Mouse (Mus musculus): ENCODE results near the gene Lypd6b. TPM values are rescaled to one million over a fixed set of nuclear protein-coding genes. Genes with fewer than 3 reads are reported as not detected.
A peak's percentile ranks its signal among the peaks of the same experiment; 100 is the strongest.

Lypd6b gene
- polyA plus RNA-seq, 1 experiment from 2014 or later, result 1.8 TPM

DNA sequence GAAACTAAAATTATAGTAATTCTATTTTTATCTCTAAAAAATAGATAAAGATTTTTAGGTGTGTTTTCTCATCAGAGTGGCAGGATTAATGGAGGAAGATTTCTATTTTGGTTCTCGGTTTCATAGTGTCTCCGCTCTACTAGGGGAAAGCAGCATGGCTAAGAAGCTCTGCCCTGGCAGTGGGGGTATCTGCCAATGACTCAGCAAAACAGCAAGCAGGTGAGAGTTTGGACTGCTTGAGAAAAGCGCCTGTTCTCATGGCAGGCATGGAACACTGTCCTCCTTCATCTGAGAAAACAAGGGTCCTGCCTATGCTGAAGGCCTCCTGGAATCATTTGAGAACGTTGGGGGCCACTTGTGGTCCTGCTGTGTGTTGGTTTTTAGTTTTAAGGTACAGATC lies 12.3 kb upstream of the Lypd6b start:
- Histone ChIP-seq H3K27ac (no peak overlapping the region), H3K36me3 (peaks cover 31% of the 10 kb centered on the region), H3K4me3 (no peak overlapping the region), H3K4me1 (replicated peaks) (0 out of 2 replicates have a peak, but pooled peaks cover 2% of the 10 kb centered on the region), H3K27me3 (ENCODE audit: insufficient read depth, poor library complexity, severe bottlenecking) (no peaks in the 10 kb centered on the region), H3K9me3 (no peaks in the 10 kb centered on the region)
- WGBS, result 91% methylated on average over 4 of the region's 4 CpGs
- no peak for DNase-seq (ENCODE audit: low spot score)

DNA sequence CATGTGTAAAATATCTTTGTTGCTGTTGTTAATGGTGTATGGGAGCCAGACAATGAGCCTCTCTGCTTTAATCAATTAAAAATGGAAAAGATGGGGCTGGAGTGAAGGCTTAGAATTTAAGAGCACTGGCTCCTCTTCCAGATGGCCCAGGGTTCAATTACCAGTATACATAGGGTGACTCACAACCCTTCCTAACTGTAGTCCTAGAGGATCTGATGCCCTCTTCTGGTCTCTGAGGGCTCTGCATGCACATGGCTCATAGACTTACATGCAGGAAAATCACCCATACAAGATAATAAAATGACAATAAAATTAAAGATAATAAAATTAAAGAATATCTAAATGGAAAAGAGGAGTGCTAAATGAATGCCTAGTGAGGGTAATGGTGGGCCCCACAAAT lies 11.8 kb upstream of the Lypd6b start:
- Histone ChIP-seq H3K4me1 (replicated peaks) (0 out of 2 replicates have a peak, but pooled peaks cover 2% of the 10 kb centered on the region), H3K36me3 (peaks cover 26% of the 10 kb centered on the region), H3K4me3 (no peak overlapping the region), H3K9me3 (no peaks in the 10 kb centered on the region), H3K27ac (no peak overlapping the region), H3K27me3 (ENCODE audit: insufficient read depth, poor library complexity, severe bottlenecking) (no peaks in the 10 kb centered on the region)
- DNase-seq (ENCODE audit: low spot score), result no peak

DNA sequence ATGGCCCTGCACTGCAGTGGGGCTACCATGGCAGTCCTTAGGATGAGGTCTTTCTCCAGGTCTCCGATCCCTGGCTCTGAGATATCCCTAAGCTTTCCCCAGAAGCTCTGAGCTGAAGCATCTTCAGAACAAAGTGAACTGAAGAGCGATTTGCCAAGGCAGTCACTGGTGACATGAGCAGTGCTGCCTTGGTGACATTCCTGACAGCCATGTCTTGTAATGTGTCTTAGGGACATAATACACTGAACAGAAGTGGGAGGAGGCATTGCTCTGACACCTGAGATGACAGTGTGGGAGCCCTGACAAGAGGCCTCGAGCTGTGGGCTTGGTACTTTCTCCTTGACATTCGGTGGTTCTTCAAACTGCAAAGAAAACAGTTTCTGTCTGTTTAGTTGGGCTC lies 11.1 kb upstream of the Lypd6b start:
- no peak overlapping the region for H3K27ac ChIP-seq
- no peaks in the 10 kb centered on the region for H3K27me3 ChIP-seq (ENCODE audit: insufficient read depth, poor library complexity, severe bottlenecking)
- peaks cover 21% of the 10 kb centered on the region for H3K36me3 ChIP-seq
- H3K4me3 ChIP-seq, result no peak overlapping the region
- H3K9me3 ChIP-seq, result no peaks in the 10 kb centered on the region
- no peak for DNase-seq (ENCODE audit: low spot score)
- WGBS, result 80% methylated on average over 4 of the region's 4 CpGs
- 0 out of 2 replicates have a peak, but pooled peaks cover 2% of the 10 kb centered on the region for H3K4me1 ChIP-seq (replicated peaks)

DNA sequence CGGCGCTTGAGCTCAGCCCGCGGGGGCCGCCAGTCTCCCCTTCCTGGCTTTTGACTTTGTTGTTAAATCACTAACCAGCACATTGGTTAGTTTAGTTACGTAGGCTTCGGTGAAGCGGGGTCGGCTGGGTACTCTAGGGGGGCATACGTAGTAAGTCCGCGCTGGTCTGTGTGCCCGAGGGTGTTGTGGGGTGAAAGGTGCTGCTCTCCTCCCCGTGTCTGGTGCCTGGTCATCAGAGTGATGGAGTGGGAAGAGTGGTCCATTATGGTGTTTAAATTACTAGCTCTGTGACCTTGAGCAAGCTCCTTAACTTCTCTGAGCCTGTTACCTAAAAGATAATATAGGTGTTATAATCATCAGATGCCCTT lies 547 bp downstream of the Lypd6b start:
- Histone ChIP-seq H3K36me3 (no peaks in the 10 kb centered on the region), H3K27ac (peak overlapping the region; percentile 76), H3K4me3 (peak overlapping the region; percentile 78), H3K27me3 (ENCODE audit: insufficient read depth, poor library complexity, severe bottlenecking) (peaks cover 52% of the 10 kb centered on the region), H3K9me3 (no peaks in the 10 kb centered on the region), H3K4me1 (replicated peaks) (peaks cover 12% of the 10 kb centered on the region)
- 1% methylated on average over 14 of the region's 14 CpGs for WGBS
- DNase-seq (ENCODE audit: low spot score), result no peak

DNA sequence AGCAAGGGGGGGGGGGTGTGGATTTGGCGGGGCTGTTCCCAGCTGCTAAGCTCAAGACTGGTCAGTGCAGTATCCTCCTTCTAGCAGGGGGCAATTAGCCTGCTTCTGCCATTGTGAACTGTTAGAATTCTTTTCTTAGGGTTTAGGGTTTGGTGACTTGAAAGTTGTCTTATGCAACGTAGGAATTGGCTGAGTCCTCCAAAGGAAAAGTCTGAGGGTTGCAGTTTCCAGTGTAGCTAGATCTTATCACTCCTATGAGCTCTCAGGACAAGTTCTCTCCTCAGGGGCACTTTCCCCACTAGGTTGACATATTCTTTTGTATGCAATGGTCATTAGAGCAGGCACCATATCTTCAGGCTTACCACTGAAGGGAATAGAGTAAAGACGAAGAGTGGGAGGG lies 1.2 kb downstream of the Lypd6b start:
- DNase-seq (ENCODE audit: low spot score), result no peak
- WGBS, result 19% methylated on average over 3 of the region's 3 CpGs
- Histone ChIP-seq H3K27me3 (ENCODE audit: insufficient read depth, poor library complexity, severe bottlenecking) (peaks cover 52% of the 10 kb centered on the region), H3K36me3 (no peaks in the 10 kb centered on the region), H3K4me3 (0 out of 2 replicates have a peak overlapping the region, but pooled peaks have one; percentile 78), H3K9me3 (no peaks in the 10 kb centered on the region), H3K4me1 (replicated peaks) (peaks cover 12% of the 10 kb centered on the region), H3K27ac (no peak overlapping the region)

DNA sequence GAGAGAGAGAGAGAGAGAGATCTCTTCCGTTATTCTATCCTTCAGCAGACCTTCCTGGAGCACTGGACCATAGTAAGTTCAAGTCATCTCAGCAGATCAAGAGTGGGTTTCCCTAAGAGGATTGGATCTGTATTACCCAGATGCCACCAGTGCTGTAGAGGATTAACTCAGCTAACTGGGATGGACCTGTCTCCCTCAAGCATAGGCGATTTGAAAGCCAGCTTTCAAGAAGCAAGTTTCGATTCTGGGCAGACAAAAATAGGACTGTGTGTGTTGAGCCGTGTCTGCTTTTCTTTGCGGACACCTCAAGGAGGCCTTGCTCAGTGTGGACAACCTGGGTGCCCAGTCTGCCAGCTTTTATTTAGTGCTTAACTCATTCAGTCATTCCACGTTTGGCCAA lies 1.6 kb downstream of the Lypd6b start:
- Histone ChIP-seq H3K4me3 (no peak overlapping the region), H3K4me1 (replicated peaks) (peaks cover 12% of the 10 kb centered on the region), H3K36me3 (no peaks in the 10 kb centered on the region), H3K9me3 (no peaks in the 10 kb centered on the region), H3K27ac (no peak overlapping the region), H3K27me3 (ENCODE audit: insufficient read depth, poor library complexity, severe bottlenecking) (peaks cover 52% of the 10 kb centered on the region)
- no peak for DNase-seq (ENCODE audit: low spot score)
- 76% methylated on average over 6 of the region's 6 CpGs for WGBS

DNA sequence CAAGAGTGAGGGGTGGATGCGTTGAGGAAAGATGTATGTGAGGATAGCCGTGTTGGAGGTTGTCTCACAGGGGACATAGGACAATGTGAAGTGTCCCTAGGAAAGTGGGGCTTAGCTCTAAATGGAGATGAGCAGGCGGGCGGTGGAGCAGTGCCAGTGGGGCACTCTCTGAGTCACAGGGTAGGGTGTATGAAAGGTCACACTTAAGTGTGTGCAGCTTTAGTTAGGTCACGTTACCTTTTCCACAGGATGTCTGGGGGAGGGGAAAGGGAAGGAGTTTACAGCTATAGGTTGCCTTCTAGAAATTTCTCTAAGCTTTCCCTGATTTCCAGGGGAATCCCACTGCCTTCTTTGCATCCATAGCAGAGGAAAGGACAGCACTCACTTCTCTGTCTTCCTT lies 2.0 kb downstream of the Lypd6b start:
- no peak overlapping the region for H3K4me3 ChIP-seq
- H3K36me3 ChIP-seq, result no peaks in the 10 kb centered on the region
- peaks cover 52% of the 10 kb centered on the region for H3K27me3 ChIP-seq (ENCODE audit: insufficient read depth, poor library complexity, severe bottlenecking)
- no peak for DNase-seq (ENCODE audit: low spot score)
- H3K9me3 ChIP-seq, result no peaks in the 10 kb centered on the region
- 86% methylated on average over 5 of the region's 5 CpGs for WGBS
- peaks cover 12% of the 10 kb centered on the region for H3K4me1 ChIP-seq (replicated peaks)
- no peak overlapping the region for H3K27ac ChIP-seq

- Histone ChIP-seq H3K27ac (no peak overlapping the region), H3K9me3 (no peaks in the 10 kb centered on the region), H3K4me3 (no peak overlapping the region), H3K36me3 (no peaks in the 10 kb centered on the region), H3K27me3 (ENCODE audit: insufficient read depth, poor library complexity, severe bottlenecking) (no peaks in the 10 kb centered on the region), H3K4me1 (replicated peaks) (no peaks in the 10 kb centered on the region)
- 59% methylated on average over 14 of the region's 14 CpGs for WGBS
- DNase-seq (ENCODE audit: low spot score), result no peak
These were observed 10.1 kb downstream of the Lypd6b start for GRCm38 (mm10) chr2:49797444-49798143.

- DNase-seq (ENCODE audit: low spot score), result no peak
- H3K4me3 ChIP-seq, result no peak overlapping the region
- H3K27ac ChIP-seq, result no peak overlapping the region
- peaks cover 16% of the 10 kb centered on the region for H3K4me1 ChIP-seq (replicated peaks)
- no peaks in the 10 kb centered on the region for H3K27me3 ChIP-seq (ENCODE audit: insufficient read depth, poor library complexity, severe bottlenecking)
- no peaks in the 10 kb centered on the region for H3K9me3 ChIP-seq
- WGBS, result 75% methylated on average over 8 of the region's 8 CpGs
- H3K36me3 ChIP-seq, result no peaks in the 10 kb centered on the region
These were observed 17.0 kb downstream of the Lypd6b start for GRCm38 (mm10) chr2:49804448-49804847.

DNA sequence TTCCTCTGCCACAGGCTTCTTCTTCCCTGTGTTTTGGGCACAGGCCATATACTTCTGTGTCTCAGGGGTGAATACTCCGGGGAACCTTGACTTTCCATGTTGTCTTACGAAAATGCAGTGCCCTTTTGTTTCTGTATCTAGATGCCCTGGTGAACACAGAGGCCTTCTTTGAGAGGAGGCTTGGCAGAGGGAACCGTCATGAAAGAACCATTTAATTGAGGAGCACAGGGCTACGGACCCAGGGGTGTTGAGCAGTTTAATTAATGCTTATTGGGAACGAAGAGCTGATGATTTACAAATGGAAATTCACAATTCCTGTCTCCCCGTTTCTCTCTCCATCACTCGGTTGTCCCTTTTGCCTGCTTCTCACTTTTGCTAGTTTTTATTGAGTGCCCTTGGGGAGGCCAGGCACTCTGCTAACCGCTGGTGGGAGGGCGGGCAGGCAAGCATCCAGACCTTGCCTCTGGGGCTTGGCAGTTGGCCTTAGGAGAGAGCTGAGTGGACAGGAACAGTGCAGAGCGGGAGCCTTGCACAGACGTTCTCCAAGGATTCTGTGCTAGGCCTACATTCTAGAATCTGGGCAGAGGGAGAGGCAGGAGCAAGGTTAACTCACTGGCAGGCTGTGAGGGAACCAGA lies 18.4 kb downstream of the Lypd6b start:
- 80% methylated on average over 11 of the region's 11 CpGs for WGBS
- H3K27ac ChIP-seq, result no peak overlapping the region
- no peak overlapping the region for H3K4me3 ChIP-seq
- peaks cover 16% of the 10 kb centered on the region for H3K4me1 ChIP-seq (replicated peaks)
- H3K9me3 ChIP-seq, result no peaks in the 10 kb centered on the region
- no peaks in the 10 kb centered on the region for H3K27me3 ChIP-seq (ENCODE audit: insufficient read depth, poor library complexity, severe bottlenecking)
- no peak for DNase-seq (ENCODE audit: low spot score)
- no peaks in the 10 kb centered on the region for H3K36me3 ChIP-seq

DNA sequence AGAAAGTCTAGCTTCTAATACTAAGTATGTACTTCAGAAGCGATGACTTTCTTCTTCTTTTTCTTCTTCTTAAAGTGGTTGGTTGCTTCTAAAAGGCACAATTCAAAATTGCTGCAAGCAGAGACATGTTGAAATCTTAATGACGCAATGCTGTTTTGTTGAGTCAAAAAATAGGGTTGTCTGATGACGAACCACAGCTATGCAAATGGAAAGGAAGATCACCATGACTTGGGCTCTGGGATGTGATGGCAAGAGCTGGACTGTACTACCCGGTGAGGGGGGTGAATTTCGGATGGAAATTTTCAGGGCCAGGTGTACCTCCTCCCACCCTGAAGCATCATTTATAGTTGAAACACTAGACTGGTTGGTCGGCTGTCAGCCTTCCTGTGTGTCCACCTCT lies 22.0 kb downstream of the Lypd6b start:
- no peaks in the 10 kb centered on the region for H3K36me3 ChIP-seq
- no peak overlapping the region for H3K27ac ChIP-seq
- H3K27me3 ChIP-seq (ENCODE audit: insufficient read depth, poor library complexity, severe bottlenecking), result no peaks in the 10 kb centered on the region
- no peaks in the 10 kb centered on the region for H3K9me3 ChIP-seq
- no peak for DNase-seq (ENCODE audit: low spot score)
- WGBS, result 87% methylated on average over 6 of the region's 6 CpGs
- H3K4me3 ChIP-seq, result no peak overlapping the region
- H3K4me1 ChIP-seq (replicated peaks), result peaks cover 23% of the 10 kb centered on the region

GRCm38 (mm10) chr2:49811420-49811819 lies 23.9 kb downstream of the Lypd6b start:
- Histone ChIP-seq H3K27ac (no peak overlapping the region), H3K9me3 (no peaks in the 10 kb centered on the region), H3K36me3 (no peaks in the 10 kb centered on the region), H3K4me1 (replicated peaks) (peaks cover 12% of the 10 kb centered on the region; the same call in 1 of the 2 replicates), H3K27me3 (ENCODE audit: insufficient read depth, poor library complexity, severe bottlenecking) (no peaks in the 10 kb centered on the region), H3K4me3 (no peak overlapping the region)
- no peak for DNase-seq (ENCODE audit: low spot score)
- 27% methylated on average over 11 of the region's 11 CpGs for WGBS

DNA sequence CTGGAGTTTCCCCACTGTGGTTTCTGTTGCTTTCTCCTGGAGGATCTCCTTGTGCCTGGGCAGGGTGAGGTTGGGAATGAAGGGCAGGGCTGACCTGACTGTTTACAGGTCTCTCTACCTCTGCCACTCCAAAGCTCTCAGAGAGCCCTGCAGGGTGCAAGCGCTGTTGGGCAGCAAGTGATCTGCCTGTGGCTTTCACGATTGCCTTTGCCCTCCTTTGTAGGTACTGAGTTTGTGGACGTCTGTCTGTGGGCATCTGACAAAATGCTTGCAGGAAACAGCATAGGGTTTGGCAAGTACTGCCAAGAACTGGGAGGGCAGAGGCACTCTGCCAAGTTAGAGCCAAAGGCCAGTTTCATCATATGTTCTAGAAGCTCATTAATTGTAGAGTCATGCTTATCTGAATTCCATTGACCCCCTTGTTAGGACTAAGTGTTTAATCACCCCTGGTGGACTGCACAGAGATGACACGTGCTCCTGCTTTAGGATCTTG lies 24.4 kb downstream of the Lypd6b start:
- Histone ChIP-seq H3K27me3 (ENCODE audit: insufficient read depth, poor library complexity, severe bottlenecking) (no peaks in the 10 kb centered on the region), H3K27ac (no peak overlapping the region), H3K4me3 (no peak overlapping the region), H3K4me1 (replicated peaks) (peaks cover 12% of the 10 kb centered on the region; the same call in 1 of the 2 replicates), H3K36me3 (no peaks in the 10 kb centered on the region), H3K9me3 (no peaks in the 10 kb centered on the region)
- DNase-seq (ENCODE audit: low spot score), result no peak
- WGBS, result 35% methylated on average over 4 of the region's 4 CpGs

Measured in hindbrain, embryonic 10.5 days (tissue).